Mouse (Mus musculus) layer of hippocampus, postnatal 10 days (tissue): ENCODE results near the gene Fam126b. TPM values are rescaled to one million over a fixed set of nuclear protein-coding genes. Genes with fewer than 3 reads are reported as not detected.
"Not testable (repeated sequence)": the region's sequence is repeated elsewhere in the genome, so short reads cannot be mapped to it uniquely, and the experiment has no call there.

Experiments
- DNase-seq, 2 experiments: peaks; one replicate each; pipeline ENCODE4 v3.0.0; 2021; ENCODE audit warnings: low spot score in 2 of 2
- total RNA-seq, 2 experiments: library from RNA; stranded (reverse); gene quantifications; 2 replicates each; pipeline ENCODE4 v1.2.3; 2021

Fam126b gene
- total RNA-seq, 2 experiments from 2014 or later, result 59.4 to 59.7 TPM

- DNase-seq, result peak; percentile 31 to 41
These were observed 6.9 kb downstream of the Fam126b start for GRCm38 (mm10) chr1:58579179-58579578.

GRCm38 (mm10) chr1:58570437-58570836, 15.7 kb downstream of the Fam126b start:
- no peak for DNase-seq

- DNase-seq, result no peak
These were observed 17.5 kb downstream of the Fam126b start for GRCm38 (mm10) chr1:58568456-58569130.

- DNase-seq, result no peak
These were observed 19.5 kb downstream of the Fam126b start for GRCm38 (mm10) chr1:58566621-58567020.

- no peak for DNase-seq
These were observed 21.1 kb downstream of the Fam126b start for GRCm38 (mm10) chr1:58564981-58565380.

GRCm38 (mm10) chr1:58562455-58562854, 23.7 kb downstream of the Fam126b start:
- DNase-seq, result peak; percentile 37 to 41

GRCm38 (mm10) chr1:58560370-58560769, 25.8 kb downstream of the Fam126b start:
- DNase-seq, result not testable (repeated sequence)

GRCm38 (mm10) chr1:58541386-58541785, 44.7 kb downstream of the Fam126b start:
- DNase-seq, result no peak

GRCm38 (mm10) chr1:58507249-58507648, 78.9 kb downstream of the Fam126b start:
- no peak for DNase-seq

GRCm38 (mm10) chr1:58504577-58505254, 81.4 kb downstream of the Fam126b start, which contains the start of gene Orc2:
Gene Orc2, minus strand, starts transcription at chr1:58505109.
- peak; percentile 89 to 93 for DNase-seq

GRCm38 (mm10) chr1:58503793-58504370, 82.2 kb downstream of the Fam126b start:
- DNase-seq, result no peak

GRCm38 (mm10) chr1:58503134-58503533, 83.0 kb downstream of the Fam126b start:
- no peak for DNase-seq

GRCm38 (mm10) chr1:58498758-58499157, 87.4 kb downstream of the Fam126b start:
- DNase-seq, result no peak

GRCm38 (mm10) chr1:58497678-58498077, 88.4 kb downstream of the Fam126b start:
- DNase-seq, result no peak

GRCm38 (mm10) chr1:58495603-58496002, 90.5 kb downstream of the Fam126b start:
- DNase-seq, result no peak

GRCm38 (mm10) chr1:58482647-58483046, 103.5 kb downstream of the Fam126b start:
- no peak for DNase-seq

GRCm38 (mm10) chr1:58475662-58476061, 110.5 kb downstream of the Fam126b start:
- no peak for DNase-seq

Other genes starting within 250 kb of the Fam126b start
- 100 to 1,000 TPM; 229 to 234 TPM for gene Bzw1, start 193.4 kb downstream of the Fam126b start, total RNA-seq
- gene Clk1, start 162.3 kb downstream of the Fam126b start, total RNA-seq, result 100 to 1,000 TPM; 138 to 144 TPM
- gene Nif3l1, start 141.2 kb downstream of the Fam126b start, total RNA-seq, result 10 to 100 TPM; 20.2 to 21.5 TPM
- 10 to 100 TPM; 30.1 to 33.0 TPM for gene Ppil3, start 140.8 kb downstream of the Fam126b start, total RNA-seq
- 10 to 100 TPM; 24.1 to 27.2 TPM for gene Orc2, start 81.2 kb downstream of the Fam126b start, total RNA-seq
- 100 to 1,000 TPM; 113 to 121 TPM for gene Ndufb3, start 61 bp upstream of the Fam126b start, total RNA-seq
- under 1 TPM in 1 of 2 experiments, not detected in 1; 0.23 TPM for gene Als2cr12, start 109.7 kb upstream of the Fam126b start, total RNA-seq
- 10 to 100 TPM; 32.7 to 32.9 TPM for gene Cflar, start 125.2 kb upstream of the Fam126b start, total RNA-seq
- gene Casp8, start 209.1 kb upstream of the Fam126b start, total RNA-seq, result 1 to 10 TPM; 4.9 to 5.3 TPM